Mouse (Mus musculus) olfactory bulb, adult 2 months (tissue): ENCODE data around the gene Trak1. TPM values are rescaled to one million over a fixed set of nuclear protein-coding genes. Genes with fewer than 3 reads are reported as not detected.

Experiments used
- H3K27ac ChIP-seq: fragments of 200-500 bp; 2 replicates; pipeline ENCODE4 v1.5.1; 2012; ENCODE audit warnings: low read depth, low read length; ENCODE audit not compliant: insufficient read depth
- H3K4me1 ChIP-seq: fragments of 200-500 bp; 2 replicates; pipeline ENCODE4 v1.6.1; 2012; ENCODE audit warnings: low read length; ENCODE audit not compliant: control insufficient read depth, insufficient read depth
- H3K4me3 ChIP-seq: fragments of 200-500 bp; 2 replicates; pipeline ENCODE4 v1.5.1; 2012; ENCODE audit warnings: mild to moderate bottlenecking, low read depth, low read length, moderate library complexity; ENCODE audit not compliant: insufficient read depth
- CTCF ChIP-seq: fragments of 200-500 bp; IDR thresholded peaks from 2 replicates; pipeline ENCODE4 v1.5.1; 2012; ENCODE audit warnings: low read depth, mild to moderate bottlenecking, low read length, moderate library complexity; ENCODE audit not compliant: insufficient read depth
- POLR2A ChIP-seq: fragments of 200-500 bp; IDR thresholded peaks from 2 replicates; pipeline ENCODE4 v1.6.1; 2012; ENCODE audit warnings: mild to moderate bottlenecking, low read depth, low read length, moderate library complexity; ENCODE audit not compliant: insufficient read depth
- WGBS: fragments of 180-500 bp; shearing (Covaris S2); methylation state at CpG from one replicate; pipeline ENCODE4 v1.1.7; 2018; 5-methylcytosine and 5-hydroxymethylcytosine counted together
- polyA plus RNA-seq: library from polyadenylated mRNA; stranded (reverse); fragments of >200 nt; gene quantifications from 2 replicates; pipeline ENCODE4 v1.2.4, GENCODE M21; 2012; ENCODE audit warnings: low replicate concordance; ENCODE audit not compliant: missing spikeins, insufficient read depth, insufficient read length

Trak1 gene
- polyA plus RNA-seq, 1 experiment = not detected

- WGBS = 90% methylated on average over 5 of the region's 5 CpGs
- Histone ChIP-seq H3K4me3 (no peak overlapping the region), H3K27ac (no peak overlapping the region), H3K4me1 (peaks cover 26% of the 10 kb centered on the region)
- TF ChIP-seq CTCF = no peak
- TF ChIP-seq POLR2A = no peak
Observed at GRCm38 (mm10) chr9:121330065-121330464, 32.8 kb downstream of the Trak1 start.

- Histone ChIP-seq H3K4me3 (no peak overlapping the region), H3K4me1 (peaks cover 32% of the 10 kb centered on the region), H3K27ac (peak overlapping the region; percentile 65; the same call in 1 of the 2 replicates)
- no peak for TF ChIP-seq POLR2A
- no peak for TF ChIP-seq CTCF
- WGBS = 43% methylated on average over 5 of the region's 5 CpGs
Observed at GRCm38 (mm10) chr9:121331438-121331837, 34.1 kb downstream of the Trak1 start.

- Histone ChIP-seq H3K4me3 (no peak overlapping the region), H3K27ac (peak overlapping the region; percentile 80), H3K4me1 (peaks cover 33% of the 10 kb centered on the region)
- 10% methylated on average over 8 of the region's 8 CpGs for WGBS
- TF ChIP-seq POLR2A = no peak
- no peak for TF ChIP-seq CTCF
Observed at GRCm38 (mm10) chr9:121331878-121332630, 34.8 kb downstream of the Trak1 start.

GRCm38 (mm10) chr9:121333559-121333958, 36.3 kb downstream of the Trak1 start:
- TF ChIP-seq CTCF (no peak), POLR2A (no peak)
- Histone ChIP-seq H3K27ac (no peak overlapping the region), H3K4me1 (peaks cover 40% of the 10 kb centered on the region), H3K4me3 (no peak overlapping the region)
- 76% methylated on average over 5 of the region's 5 CpGs for WGBS

- Histone ChIP-seq H3K4me1 (peaks cover 40% of the 10 kb centered on the region), H3K4me3 (no peak overlapping the region), H3K27ac (no peak overlapping the region)
- TF ChIP-seq CTCF (no peak), POLR2A (no peak)
- 54% methylated on average over 8 of the region's 8 CpGs for WGBS
Observed at GRCm38 (mm10) chr9:121334311-121334851, 37.1 kb downstream of the Trak1 start.

GRCm38 (mm10) chr9:121335568-121335967, 38.3 kb downstream of the Trak1 start:
- H3K4me3 ChIP-seq = no peak overlapping the region
- H3K4me1 ChIP-seq = peaks cover 38% of the 10 kb centered on the region
- TF ChIP-seq POLR2A (no peak), CTCF (no peak)
- 75% methylated on average over 7 of the region's 7 CpGs for WGBS
- H3K27ac ChIP-seq = no peak overlapping the region

- no peak overlapping the region for H3K4me3 ChIP-seq
- H3K4me1 ChIP-seq = peaks cover 35% of the 10 kb centered on the region
- TF ChIP-seq CTCF = no peak
- TF ChIP-seq POLR2A = no peak
- no peak overlapping the region for H3K27ac ChIP-seq
- 92% methylated on average over 15 of the region's 15 CpGs for WGBS
Observed at GRCm38 (mm10) chr9:121336324-121336946, 39.1 kb downstream of the Trak1 start.

- WGBS = 58% methylated on average over 9 of the region's 9 CpGs
- Histone ChIP-seq H3K4me3 (no peak overlapping the region), H3K27ac (no peak overlapping the region), H3K4me1 (peaks cover 27% of the 10 kb centered on the region)
- TF ChIP-seq CTCF (no peak), POLR2A (no peak)
Observed at GRCm38 (mm10) chr9:121337216-121337937, 40.1 kb downstream of the Trak1 start.

GRCm38 (mm10) chr9:121337938-121338289, 40.6 kb downstream of the Trak1 start:
- Histone ChIP-seq H3K4me1 (peaks cover 27% of the 10 kb centered on the region), H3K4me3 (no peak overlapping the region), H3K27ac (no peak overlapping the region)
- WGBS = 63% methylated on average over 3 of the region's 3 CpGs
- TF ChIP-seq CTCF (no peak), POLR2A (no peak)
